Mouse (Mus musculus): ENCODE measurements around the gene Rec114. TPM values are rescaled to one million over a fixed set of nuclear protein-coding genes. Genes with fewer than 3 reads are reported as not detected.

Gene Rec114
- polyA plus RNA-seq (2016; fragmentation: Nextera tagmentation; extraction: Ambion mirVana), result 1.4 and 2.1 TPM in 2 replicates

DNA sequence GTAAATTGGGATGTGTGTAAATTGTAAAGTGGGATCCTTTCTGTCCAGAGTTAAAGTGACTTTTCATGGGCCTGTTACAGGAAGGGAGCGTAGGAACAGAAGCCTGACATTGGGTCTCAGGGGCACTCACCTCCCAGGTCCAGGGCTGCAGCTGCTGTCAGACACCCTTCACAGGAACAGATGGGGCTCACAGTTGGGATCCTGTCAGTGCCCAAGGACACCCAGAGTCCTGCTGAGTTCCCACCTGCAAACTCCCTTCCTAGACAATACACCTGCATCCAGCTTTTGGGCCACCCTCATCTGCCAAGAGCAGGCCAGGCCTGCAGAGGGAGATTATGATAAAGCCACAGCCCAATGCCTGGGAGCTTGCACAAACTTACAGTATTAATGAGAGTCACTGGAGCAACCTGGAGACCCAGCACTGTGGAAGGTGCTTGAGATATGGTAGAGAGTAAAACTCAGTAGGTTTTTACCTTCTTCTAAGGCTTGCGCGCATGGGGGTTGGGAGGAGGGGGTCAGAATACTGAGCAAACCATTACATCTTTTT lies at the start of gene Rec114:
Rec114 (minus strand) TSS at position 263 of the 547 bp plus-strand sequence.
- Histone ChIP-seq H3K27me3 (no peaks in the 10 kb centered on the region), H3K4me3 (replicated peaks) (no peak within 1 kb of the TSS), H3K9ac (replicated peaks) (no peak within 1 kb of the TSS), H3K36me3 (no peaks in the 10 kb centered on the region), H3K9me3 (no peaks in the 10 kb centered on the region), H3K4me1 (replicated peaks) (peaks cover 13% of the 10 kb centered on the region), H3K27ac (no peak within 1 kb of the TSS), H3K4me2 (no peak within 1 kb of the TSS)
- no peak for ATAC-seq (ENCODE audit: insufficient number of reproducible peaks, insufficient read depth, low FRiP score, low TSS enrichment, low read depth)
- 95% methylated on average over 3 of the region's 3 CpGs for WGBS

DNA sequence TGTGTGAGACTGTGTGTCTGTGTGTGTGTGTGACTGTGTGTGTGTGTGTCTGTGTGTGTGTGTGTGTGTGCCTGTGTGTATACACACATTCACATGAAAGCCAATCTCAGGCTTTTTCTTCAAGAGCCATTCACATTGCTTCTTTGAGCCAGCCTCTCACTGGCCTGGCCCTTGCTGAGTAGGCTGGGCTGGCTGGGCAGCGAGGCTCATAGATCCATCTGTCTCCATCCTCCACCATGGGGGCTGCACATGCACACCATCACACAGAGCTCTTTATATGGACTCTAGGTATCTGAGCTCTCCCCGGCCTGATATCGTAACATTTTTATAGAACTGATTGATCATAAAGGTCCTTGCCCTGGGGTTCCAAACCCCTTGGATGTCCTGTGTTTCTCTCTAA lies 45.7 kb upstream of the Rec114 start:
- H3K9ac ChIP-seq (replicated peaks), result no peak overlapping the region
- ATAC-seq (ENCODE audit: insufficient number of reproducible peaks, insufficient read depth, low FRiP score, low TSS enrichment, low read depth), result no peak
- no peak overlapping the region for H3K4me2 ChIP-seq
- 63% methylated on average over 3 of the region's 3 CpGs for WGBS
- H3K27ac ChIP-seq, result no peak overlapping the region; the same call in 1 of the 2 replicates
- no peaks in the 10 kb centered on the region for H3K9me3 ChIP-seq
- no peak overlapping the region for H3K4me3 ChIP-seq (replicated peaks)
- no peaks in the 10 kb centered on the region for H3K36me3 ChIP-seq
- H3K4me1 ChIP-seq (replicated peaks), result no peaks in the 10 kb centered on the region
- no peaks in the 10 kb centered on the region for H3K27me3 ChIP-seq

DNA sequence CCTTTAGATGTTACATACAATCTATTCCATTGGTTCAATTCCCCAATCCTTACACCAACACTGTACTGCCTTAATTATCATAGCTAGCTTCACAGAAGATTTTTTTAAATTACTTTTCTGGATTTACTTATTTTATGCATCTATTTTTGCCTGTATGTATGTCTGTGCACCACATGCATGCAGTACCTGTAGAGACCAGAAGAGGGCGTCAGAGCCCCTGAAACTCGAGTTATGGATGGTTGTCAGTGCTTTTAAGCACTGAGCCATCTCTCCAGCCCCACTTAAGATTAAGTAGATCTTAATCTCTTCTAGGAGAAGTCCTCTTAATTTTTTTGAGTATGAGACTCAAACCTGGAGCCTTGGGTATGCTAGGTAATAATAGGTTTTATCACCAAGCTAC lies 31.6 kb upstream of the Rec114 start:
- Histone ChIP-seq H3K9me3 (no peaks in the 10 kb centered on the region), H3K27ac (no peak overlapping the region), H3K4me2 (no peak overlapping the region), H3K4me1 (replicated peaks) (no peaks in the 10 kb centered on the region), H3K27me3 (no peaks in the 10 kb centered on the region), H3K9ac (replicated peaks) (no peak overlapping the region), H3K4me3 (replicated peaks) (no peak overlapping the region), H3K36me3 (no peaks in the 10 kb centered on the region)
- ATAC-seq (ENCODE audit: insufficient number of reproducible peaks, insufficient read depth, low FRiP score, low TSS enrichment, low read depth), result no peak
- 16% methylated on average over 2 of the region's 2 CpGs for WGBS

DNA sequence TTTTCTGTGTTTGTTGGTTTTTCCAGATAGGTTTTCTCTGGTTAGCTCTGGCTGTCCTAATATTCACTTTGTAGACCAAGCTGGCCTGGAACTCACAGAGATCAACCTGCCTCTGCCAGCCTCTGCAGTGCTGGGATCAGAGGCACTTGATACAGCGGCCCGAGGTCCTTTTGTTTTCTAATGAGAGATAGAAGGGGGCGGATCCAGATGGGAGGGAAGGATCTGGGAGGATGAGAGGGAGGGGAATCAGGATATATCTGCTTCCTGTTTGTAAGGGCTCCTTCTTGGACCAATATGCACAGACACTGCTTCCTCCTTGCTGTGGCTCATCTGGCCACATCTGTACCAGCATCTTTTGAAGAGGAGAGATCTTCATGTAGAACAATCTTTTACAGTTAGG lies 31.0 kb upstream of the Rec114 start:
- H3K9me3 ChIP-seq, result no peaks in the 10 kb centered on the region
- WGBS, result 64% methylated on average over 3 of the region's 3 CpGs

DNA sequence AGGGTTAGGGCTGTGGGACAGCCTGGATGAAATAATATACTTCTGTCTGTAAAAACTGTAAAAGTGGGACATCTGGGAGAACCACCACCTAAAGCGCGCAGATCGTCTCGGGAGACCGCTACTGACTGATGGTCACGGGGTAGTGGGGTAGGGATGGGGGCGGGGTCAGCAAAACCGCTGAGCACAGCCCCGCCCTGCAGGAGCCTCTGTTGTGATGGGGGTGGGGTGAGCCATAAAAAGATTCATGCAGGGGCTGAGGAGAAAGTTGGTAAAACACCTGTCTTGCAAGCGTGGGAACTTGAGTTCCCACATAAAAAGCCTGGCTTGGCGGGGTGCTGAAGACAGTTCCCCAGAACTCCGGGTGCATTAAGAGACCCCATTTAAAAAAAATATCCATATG lies 26.2 kb upstream of the Rec114 start:
- Histone ChIP-seq H3K9me3 (peaks cover 5% of the 10 kb centered on the region), H3K9ac (replicated peaks) (no peak overlapping the region), H3K27ac (no peak overlapping the region), H3K4me2 (peak overlapping the region; percentile 13; the same call in 1 of the 2 replicates), H3K4me3 (replicated peaks) (no peak overlapping the region), H3K4me1 (replicated peaks) (peaks cover 6% of the 10 kb centered on the region; the same call in 1 of the 2 replicates), H3K36me3 (no peaks in the 10 kb centered on the region), H3K27me3 (no peaks in the 10 kb centered on the region)
- WGBS, result 49% methylated on average over 12 of the region's 12 CpGs
- no peak for ATAC-seq (ENCODE audit: insufficient number of reproducible peaks, insufficient read depth, low FRiP score, low TSS enrichment, low read depth)

More for the DNA sequence above, 31.0 kb upstream of the Rec114 start:
- no peak overlapping the region for H3K4me3 ChIP-seq (replicated peaks)
- H3K27me3 ChIP-seq, result no peaks in the 10 kb centered on the region
- H3K4me1 ChIP-seq (replicated peaks), result 0 out of 2 replicates have a peak, but pooled peaks cover 4% of the 10 kb centered on the region
- ATAC-seq (ENCODE audit: insufficient number of reproducible peaks, insufficient read depth, low FRiP score, low TSS enrichment, low read depth), result no peak
- no peak overlapping the region for H3K4me2 ChIP-seq
- no peaks in the 10 kb centered on the region for H3K36me3 ChIP-seq
- no peak overlapping the region for H3K9ac ChIP-seq (replicated peaks)
- no peak overlapping the region for H3K27ac ChIP-seq

DNA sequence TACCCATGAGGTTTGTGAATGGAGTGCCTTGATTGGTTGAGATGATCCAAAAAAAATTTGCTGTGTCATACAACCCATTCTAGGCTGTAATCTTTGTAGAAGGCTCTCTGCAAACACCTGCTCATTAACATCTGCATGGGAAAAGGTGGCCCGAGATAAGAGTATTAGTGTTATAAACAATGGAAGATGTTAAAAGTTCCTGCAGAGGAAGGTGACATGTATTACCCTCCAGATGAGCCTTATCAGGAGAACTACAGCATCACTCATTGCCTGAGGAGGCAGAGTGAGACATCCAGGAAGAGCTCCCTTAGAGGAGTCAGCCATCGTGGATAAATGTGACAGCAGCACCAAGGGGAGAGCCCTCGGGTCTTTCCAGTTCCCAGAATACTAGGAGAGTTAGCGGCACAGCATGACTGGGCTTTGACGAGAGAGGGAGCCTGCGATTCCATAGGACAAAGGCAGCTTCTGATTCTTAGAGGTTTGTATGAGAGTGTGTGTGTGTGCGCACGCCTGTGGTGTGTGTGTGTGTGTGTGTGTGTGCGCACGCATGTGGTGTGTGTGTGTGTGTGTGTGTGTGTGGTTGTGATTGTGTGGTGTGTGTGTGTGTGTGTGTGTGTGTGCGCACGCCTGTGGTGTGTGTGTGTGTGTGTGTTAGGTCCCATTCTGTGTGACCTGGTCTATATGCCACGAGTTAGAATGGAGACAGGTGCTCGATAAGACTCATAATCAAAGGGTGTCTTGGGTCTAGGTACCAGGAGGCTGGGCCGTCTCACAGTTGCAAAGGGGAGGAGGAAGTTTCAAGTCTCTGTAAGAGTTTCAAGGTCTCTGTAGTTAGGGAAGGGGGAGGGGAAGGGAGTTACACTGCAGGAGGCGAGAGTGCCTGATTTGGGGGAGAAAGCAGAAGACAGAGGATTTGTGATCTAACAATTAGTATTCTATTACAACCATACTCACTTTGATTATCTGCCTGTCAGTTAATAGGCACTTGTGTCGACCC lies 23.5 kb upstream of the Rec114 start:
- Histone ChIP-seq H3K9me3 (peaks cover 5% of the 10 kb centered on the region), H3K9ac (replicated peaks) (no peak overlapping the region), H3K4me3 (replicated peaks) (no peak overlapping the region), H3K4me1 (replicated peaks) (peaks cover 6% of the 10 kb centered on the region; the same call in 1 of the 2 replicates), H3K27me3 (no peaks in the 10 kb centered on the region), H3K4me2 (no peak overlapping the region), H3K27ac (no peak overlapping the region), H3K36me3 (no peaks in the 10 kb centered on the region)
- ATAC-seq (ENCODE audit: insufficient number of reproducible peaks, insufficient read depth, low FRiP score, low TSS enrichment, low read depth), result peak; percentile 97
- 77% methylated on average over 17 of the region's 17 CpGs for WGBS

DNA sequence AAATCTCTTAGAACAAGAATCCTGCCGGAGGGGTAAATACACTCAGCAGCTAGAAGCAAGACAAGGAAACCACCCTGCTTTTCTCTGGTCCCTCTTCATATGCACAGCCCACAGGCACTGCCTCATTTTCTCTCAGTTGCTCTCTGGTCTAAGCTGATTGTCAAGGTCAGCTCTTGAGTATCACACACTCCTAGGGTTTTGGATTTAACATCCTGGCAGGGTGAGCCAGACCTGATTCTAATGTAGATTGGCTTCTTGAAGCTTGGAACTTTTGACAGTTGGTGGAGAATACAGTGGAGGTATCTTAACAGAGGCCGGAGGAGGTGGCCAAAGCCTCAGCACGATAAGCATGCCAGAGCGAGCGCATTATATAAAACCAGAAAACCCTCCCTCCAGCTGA lies 20.6 kb upstream of the Rec114 start:
- H3K36me3 ChIP-seq, result no peaks in the 10 kb centered on the region
- no peaks in the 10 kb centered on the region; the same call in 1 of the 2 replicates for H3K4me1 ChIP-seq (replicated peaks)
- H3K4me2 ChIP-seq, result no peak overlapping the region
- WGBS, result 73% methylated on average over 5 of the region's 5 CpGs
- ATAC-seq (ENCODE audit: insufficient number of reproducible peaks, insufficient read depth, low FRiP score, low TSS enrichment, low read depth), result no peak
- H3K27me3 ChIP-seq, result no peaks in the 10 kb centered on the region
- H3K4me3 ChIP-seq (replicated peaks), result no peak overlapping the region
- no peak overlapping the region for H3K9ac ChIP-seq (replicated peaks)
- H3K9me3 ChIP-seq, result peaks cover 5% of the 10 kb centered on the region
- no peak overlapping the region for H3K27ac ChIP-seq

DNA sequence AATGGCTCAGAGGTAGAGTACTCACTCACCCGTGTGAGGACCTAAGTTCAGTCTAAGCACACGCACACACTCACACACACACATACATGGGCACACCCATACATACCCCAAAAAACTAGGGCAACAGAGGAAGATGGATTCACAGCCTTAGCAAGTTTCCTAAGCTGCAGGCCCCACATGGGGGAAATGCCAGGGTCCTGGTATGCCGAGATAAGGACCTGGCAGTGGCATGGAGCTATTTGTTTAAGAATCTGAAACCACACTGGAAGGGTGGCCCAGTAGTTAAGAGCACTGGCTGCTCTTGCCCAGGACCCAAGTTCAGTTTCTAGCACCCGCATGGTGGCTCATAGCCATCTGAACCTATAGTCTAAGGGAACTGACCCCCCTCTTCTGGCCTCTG lies 19.4 kb upstream of the Rec114 start:
- Histone ChIP-seq H3K4me1 (replicated peaks) (no peaks in the 10 kb centered on the region; the same call in 1 of the 2 replicates), H3K9me3 (peaks cover 5% of the 10 kb centered on the region), H3K27ac (no peak overlapping the region), H3K36me3 (no peaks in the 10 kb centered on the region), H3K4me3 (replicated peaks) (no peak overlapping the region), H3K9ac (replicated peaks) (no peak overlapping the region), H3K27me3 (no peaks in the 10 kb centered on the region), H3K4me2 (no peak overlapping the region)
- WGBS, result 92% methylated on average over 4 of the region's 4 CpGs
- ATAC-seq (ENCODE audit: insufficient number of reproducible peaks, insufficient read depth, low FRiP score, low TSS enrichment, low read depth), result no peak

DNA sequence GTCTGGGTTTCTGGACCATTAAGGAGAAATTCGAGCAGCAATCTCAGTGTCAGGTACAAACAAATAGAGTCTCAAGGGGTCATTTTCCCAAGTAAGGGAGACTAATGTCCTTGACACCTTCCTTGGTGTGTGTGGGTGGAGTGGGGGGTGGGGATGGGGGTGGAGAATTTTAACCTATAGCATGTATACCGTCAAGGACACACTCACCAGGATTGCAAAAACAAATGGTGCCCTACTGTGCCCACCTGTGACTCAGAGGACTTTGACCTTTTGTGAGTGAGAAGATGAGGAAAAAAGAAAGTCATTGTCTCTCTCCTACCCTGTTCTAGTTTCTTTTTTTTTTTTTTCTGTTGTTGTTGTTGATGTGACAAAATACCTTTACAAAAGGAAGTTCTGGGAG lies 18.3 kb upstream of the Rec114 start:
- Histone ChIP-seq H3K9ac (replicated peaks) (no peak overlapping the region), H3K4me2 (no peak overlapping the region), H3K4me1 (replicated peaks) (no peaks in the 10 kb centered on the region), H3K4me3 (replicated peaks) (no peak overlapping the region), H3K27ac (no peak overlapping the region), H3K9me3 (no peaks in the 10 kb centered on the region), H3K27me3 (no peaks in the 10 kb centered on the region), H3K36me3 (no peaks in the 10 kb centered on the region)
- no peak for ATAC-seq (ENCODE audit: insufficient number of reproducible peaks, insufficient read depth, low FRiP score, low TSS enrichment, low read depth)
- 51% methylated on average over 2 of the region's 2 CpGs for WGBS

DNA sequence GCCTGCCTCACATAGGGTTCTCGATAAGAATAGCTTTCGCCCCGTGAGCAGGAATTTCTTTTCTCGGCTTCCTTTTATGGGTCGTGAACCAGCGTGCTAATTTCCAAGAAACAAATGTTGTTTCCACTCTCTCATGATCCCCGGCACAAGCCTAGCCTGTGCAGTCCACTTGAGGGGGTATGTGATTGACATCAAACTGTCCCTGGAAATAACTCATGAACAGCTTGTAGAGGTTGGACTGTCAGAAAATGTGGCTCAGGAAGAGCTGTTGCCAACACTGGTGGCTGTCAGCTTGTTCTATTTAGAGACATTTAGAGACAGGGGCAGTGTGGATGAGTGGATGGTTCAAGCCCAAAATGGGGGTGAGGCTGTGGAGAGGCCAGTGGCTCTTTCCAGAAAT lies 15.0 kb upstream of the Rec114 start:
- Histone ChIP-seq H3K9me3 (no peaks in the 10 kb centered on the region), H3K27ac (no peak overlapping the region), H3K36me3 (no peaks in the 10 kb centered on the region), H3K4me1 (replicated peaks) (no peaks in the 10 kb centered on the region; the same call in 1 of the 2 replicates), H3K4me3 (replicated peaks) (no peak overlapping the region), H3K4me2 (no peak overlapping the region), H3K9ac (replicated peaks) (no peak overlapping the region), H3K27me3 (no peaks in the 10 kb centered on the region)
- no peak for ATAC-seq (ENCODE audit: insufficient number of reproducible peaks, insufficient read depth, low FRiP score, low TSS enrichment, low read depth)
- WGBS, result 80% methylated on average over 7 of the region's 7 CpGs

DNA sequence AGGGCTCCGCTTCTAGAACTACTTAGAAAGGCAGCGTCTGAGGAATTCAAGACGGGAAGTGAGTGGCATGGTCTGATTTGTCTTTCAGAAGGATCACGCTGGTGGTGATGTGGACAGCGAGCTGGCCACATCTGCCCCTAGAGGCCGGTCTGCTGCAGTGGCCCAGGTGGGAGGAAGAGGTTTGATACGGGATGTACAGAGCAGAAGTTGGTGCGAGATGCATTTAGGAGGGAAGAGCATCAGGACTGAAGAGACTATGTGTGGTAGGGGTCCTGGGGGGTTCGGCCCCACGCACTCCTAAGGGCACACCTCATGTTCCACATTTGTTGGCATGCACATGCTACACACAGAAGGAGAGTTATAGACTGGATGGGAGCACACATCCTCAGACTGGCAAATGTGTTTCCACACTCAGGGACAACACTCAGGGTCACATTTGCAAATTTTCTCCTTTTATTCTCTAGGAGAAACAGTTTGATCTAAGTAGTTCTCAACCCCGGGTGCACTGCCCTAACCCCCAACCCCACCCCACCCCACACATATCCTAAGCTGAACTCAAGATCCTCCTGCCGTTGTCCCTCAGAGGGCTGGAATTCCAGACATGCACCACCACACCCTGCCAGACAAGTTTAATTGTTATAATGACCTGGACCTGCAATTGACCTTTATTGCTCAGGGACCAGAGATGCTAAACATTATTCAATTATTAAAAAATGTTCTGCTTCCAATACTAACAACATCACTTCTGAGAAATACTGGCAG lies 12.8 kb upstream of the Rec114 start:
- Histone ChIP-seq H3K27me3 (no peaks in the 10 kb centered on the region), H3K4me1 (replicated peaks) (no peaks in the 10 kb centered on the region; the same call in 1 of the 2 replicates), H3K27ac (no peak overlapping the region), H3K36me3 (no peaks in the 10 kb centered on the region), H3K4me3 (replicated peaks) (no peak overlapping the region), H3K4me2 (no peak overlapping the region), H3K9ac (replicated peaks) (no peak overlapping the region), H3K9me3 (no peaks in the 10 kb centered on the region)
- 67% methylated on average over 12 of the region's 12 CpGs for WGBS
- no peak for ATAC-seq (ENCODE audit: insufficient number of reproducible peaks, insufficient read depth, low FRiP score, low TSS enrichment, low read depth)

Measured in limb, embryonic 12.5 days (tissue).